Mouse (Mus musculus) monocyte, adult 59 days (primary cell): Measurements from ENCODE around the gene Kat8. TPM values are rescaled to one million over a fixed set of nuclear protein-coding genes. Genes with fewer than 3 reads are reported as not detected.

Experiments
- total RNA-seq, 2 experiments: library from RNA; stranded (reverse); gene quantifications; one replicate each; pipeline ENCODE4 v1.2.4; 2023

The Kat8 gene
- 10 to 100 TPM; 28.7 to 31.1 TPM for total RNA-seq

GRCm38 (mm10) chr7:127912190-127912871 lies at the start of gene Kat8:
Kat8 (plus strand) TSS chr7:127912516.

GRCm38 (mm10) chr7:127876041-127876466 lies 36.3 kb upstream of the Kat8 start, which contains the start of gene Zfp646:
Zfp646 (plus strand) TSS chr7:127876221.

GRCm38 (mm10) chr7:127876467-127877348 lies 35.6 kb upstream of the Kat8 start, which contains the start of gene Zfp668:
Zfp668 (minus strand) TSS chr7:127876828.

GRCm38 (mm10) chr7:127890798-127891197 lies 21.5 kb upstream of the Kat8 start, which contains the start of gene Prss53:
Prss53 (minus strand) TSS chr7:127890970.

GRCm38 (mm10) chr7:127895442-127895841 lies 16.9 kb upstream of the Kat8 start, which contains the start of the genes Gm21974 and Vkorc1:
Gm21974 (minus strand) TSS chr7:127895454.
Vkorc1 (minus strand) TSS chr7:127895617.

GRCm38 (mm10) chr7:127903971-127904796 lies 8.1 kb upstream of the Kat8 start, which contains the start of gene Bckdk:
Bckdk (plus strand) TSS chr7:127904082.

GRCm38 (mm10) chr7:127929923-127930322 lies 17.6 kb downstream of the Kat8 start, which contains the start of gene Prss8:
Prss8 (minus strand) TSS chr7:127930104.

GRCm38 (mm10) chr7:127946470-127947023 lies 34.2 kb downstream of the Kat8 start, which contains the start of gene Prss36:
Prss36 (minus strand) TSS chr7:127946725.

GRCm38 (mm10) chr7:127967004-127967921 lies 54.9 kb downstream of the Kat8 start, which contains the start of gene Fus:
Fus (plus strand) TSS chr7:127967457.

Other genes with a start within 250 kb of the Kat8 start
- gene Bcl7c, start 203.6 kb upstream of the Kat8 start, total RNA-seq = 10 to 100 TPM; 38.5 to 43.9 TPM
- not detected for gene Ctf1, start 199.8 kb upstream of the Kat8 start, total RNA-seq
- not detected for gene Ctf2, start 180.3 kb upstream of the Kat8 start, total RNA-seq
- 10 to 100 TPM in 1 of 2 experiments, 1 to 10 TPM in 1; 9.8 to 11.1 TPM for gene Fbxl19, start 168.0 kb upstream of the Kat8 start, total RNA-seq
- 10 to 100 TPM; 52.5 to 54.7 TPM for gene Orai3, start 142.7 kb upstream of the Kat8 start, total RNA-seq
- 10 to 100 TPM; 45.6 to 53.7 TPM for gene Setd1a, start 135.8 kb upstream of the Kat8 start, total RNA-seq
- not detected for gene Gm49388, start 126.9 kb upstream of the Kat8 start, total RNA-seq
- gene Hsd3b7, start 111.9 kb upstream of the Kat8 start, total RNA-seq = 10 to 100 TPM; 26.3 to 30.0 TPM
- gene Stx4a, start 88.2 kb upstream of the Kat8 start, total RNA-seq = 100 to 1,000 TPM; 136 to 139 TPM
- under 1 TPM in 1 of 2 experiments, not detected in 1; 0.13 TPM for gene Stx1b, start 88.0 kb upstream of the Kat8 start, total RNA-seq
- gene Zfp646, start 36.3 kb upstream of the Kat8 start, total RNA-seq = 10 to 100 TPM; 48.4 to 48.8 TPM
- gene Zfp668, start 35.7 kb upstream of the Kat8 start, total RNA-seq = 1 to 10 TPM; 7.6 to 9.2 TPM
- gene Prss53, start 21.5 kb upstream of the Kat8 start, total RNA-seq = 1 to 10 TPM; 1.0 to 1.3 TPM
- gene Gm21974, start 17.1 kb upstream of the Kat8 start, total RNA-seq = not detected
- 10 to 100 TPM; 19.8 to 22.4 TPM for gene Vkorc1, start 16.9 kb upstream of the Kat8 start, total RNA-seq
- 10 to 100 TPM; 28.2 to 30.0 TPM for gene Bckdk, start 8.4 kb upstream of the Kat8 start, total RNA-seq
- gene Prss8, start 17.6 kb downstream of the Kat8 start, total RNA-seq = not detected
- gene Prss36, start 34.2 kb downstream of the Kat8 start, total RNA-seq = 1 to 10 TPM in 1 of 2 experiments, under 1 TPM in 1; 0.70 to 1.4 TPM
- 100 to 1,000 TPM; 505 to 623 TPM for gene Fus, start 54.9 kb downstream of the Kat8 start, total RNA-seq
- 10 to 100 TPM; 60.4 to 89.0 TPM for gene Pycard, start 81.4 kb downstream of the Kat8 start, total RNA-seq
- under 1 TPM in 1 of 2 experiments, not detected in 1; 0.64 TPM for gene Trim72, start 91.4 kb downstream of the Kat8 start, total RNA-seq
- 100 to 1,000 TPM; 557 to 582 TPM for gene Itgam, start 150.1 kb downstream of the Kat8 start, total RNA-seq
- gene Gm49368, start 150.2 kb downstream of the Kat8 start, total RNA-seq = 10 to 100 TPM; 12.8 to 19.9 TPM
- gene Itgax, start 217.0 kb downstream of the Kat8 start, total RNA-seq = 100 to 1,000 TPM; 242 to 261 TPM
- gene Itgad, start 241.9 kb downstream of the Kat8 start, total RNA-seq = 100 to 1,000 TPM; 222 to 241 TPM